Mouse (Mus musculus): ENCODE measurements around the gene Hes1.
"Not testable (repeated sequence)": the region's sequence is repeated elsewhere in the genome, so short reads cannot be mapped to it uniquely, and the experiment has no call there.

Hes1 gene

DNA sequence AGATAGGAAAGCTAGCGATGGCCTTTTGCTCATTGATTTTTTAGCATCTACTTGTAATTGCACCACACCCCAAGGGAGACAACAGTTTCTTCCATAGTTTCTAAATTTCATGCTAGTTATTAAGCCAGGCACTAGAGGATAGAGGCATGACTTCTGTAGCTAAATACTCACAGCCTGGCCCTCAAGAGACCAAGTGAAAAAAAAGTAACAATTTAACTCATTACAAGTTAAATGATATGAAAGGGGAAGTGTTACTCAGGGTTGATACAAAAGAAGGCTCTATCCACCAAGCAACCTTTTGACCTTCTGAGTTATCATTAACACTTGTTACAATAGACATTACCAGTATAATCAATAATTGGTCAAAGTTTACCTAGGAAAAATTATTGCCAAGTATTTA lies 9.1 kb downstream of the Hes1 start:
- DNase-seq: no peak

DNA sequence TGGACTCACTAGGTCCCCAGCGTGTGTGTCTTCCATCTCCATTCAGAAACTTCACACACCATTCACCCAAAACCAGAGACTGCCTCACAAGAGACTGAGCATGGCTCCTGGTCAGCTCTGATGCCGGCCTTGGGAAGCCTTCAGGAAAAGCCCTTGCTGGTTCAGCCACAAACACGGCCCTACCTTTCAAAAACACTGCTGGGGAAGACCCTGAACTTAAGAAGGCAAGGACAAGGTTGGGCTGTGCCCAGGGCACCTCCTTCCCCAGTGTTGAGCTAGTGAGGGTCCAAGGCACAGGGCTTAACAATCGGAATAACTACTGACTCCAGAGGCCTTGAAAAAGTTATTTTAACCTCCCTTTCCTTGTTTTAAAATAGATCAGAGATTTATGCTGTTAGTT lies 17.3 kb downstream of the Hes1 start:
- no peak for DNase-seq

DNA sequence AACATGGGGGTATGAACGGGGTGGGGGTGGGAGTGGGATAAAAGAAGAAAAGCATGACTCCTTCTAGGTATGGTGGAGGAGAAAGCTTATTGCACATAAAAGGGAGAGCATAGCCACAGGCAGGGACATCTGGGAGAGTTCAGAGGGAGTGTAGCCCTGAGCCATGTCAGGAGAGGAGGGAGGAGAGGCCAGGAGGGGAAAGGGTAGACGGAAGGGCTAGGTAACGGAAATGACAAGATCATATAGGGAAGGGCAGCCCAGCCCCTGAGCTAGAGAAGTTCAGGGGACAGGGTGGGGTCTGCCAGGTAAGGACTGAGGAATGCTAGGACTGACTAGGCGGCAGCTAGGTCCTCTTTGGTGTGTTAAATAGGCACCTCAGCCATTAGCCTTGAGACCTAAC lies 17.8 kb downstream of the Hes1 start:
- DNase-seq: no peak

DNA sequence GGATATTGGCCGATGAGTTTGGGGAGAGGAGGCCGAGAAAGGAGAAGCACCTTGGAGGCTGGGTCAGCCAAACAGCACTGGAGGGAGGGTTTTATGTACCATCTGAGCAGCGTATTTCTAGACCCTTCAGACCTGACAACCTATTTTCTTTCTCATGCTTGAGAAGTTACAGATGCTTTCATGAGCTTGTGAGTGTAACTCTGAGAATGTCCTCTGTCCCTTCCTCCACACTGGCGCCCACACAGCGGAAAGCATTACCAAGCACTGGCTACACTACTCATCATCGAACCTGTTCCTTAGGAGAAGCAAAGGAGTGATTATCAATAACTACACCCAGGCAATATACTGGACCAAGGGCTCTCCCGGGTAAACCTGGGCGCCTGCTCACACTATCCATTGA lies 18.8 kb downstream of the Hes1 start:
- no peak for DNase-seq

DNA sequence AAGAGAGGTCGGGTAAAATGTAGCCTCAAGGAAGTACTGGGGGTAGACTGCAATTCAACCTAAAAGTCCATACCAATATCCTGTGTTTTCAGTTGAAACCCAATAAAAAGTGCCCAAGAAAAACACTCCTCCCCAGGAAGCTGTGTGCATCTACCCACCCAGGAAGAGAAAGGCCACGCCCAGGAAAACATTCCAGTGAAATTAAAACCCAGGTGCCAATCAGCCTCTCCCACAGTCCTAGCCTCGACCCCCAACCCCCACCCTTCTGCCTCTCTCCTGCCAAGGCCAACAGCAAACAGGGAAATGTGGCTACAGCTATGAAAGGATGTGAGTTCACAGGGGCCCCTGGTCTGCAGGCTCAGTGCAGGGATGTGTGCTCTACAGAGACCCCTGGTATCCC lies 19.4 kb downstream of the Hes1 start:
- DNase-seq: no peak

DNA sequence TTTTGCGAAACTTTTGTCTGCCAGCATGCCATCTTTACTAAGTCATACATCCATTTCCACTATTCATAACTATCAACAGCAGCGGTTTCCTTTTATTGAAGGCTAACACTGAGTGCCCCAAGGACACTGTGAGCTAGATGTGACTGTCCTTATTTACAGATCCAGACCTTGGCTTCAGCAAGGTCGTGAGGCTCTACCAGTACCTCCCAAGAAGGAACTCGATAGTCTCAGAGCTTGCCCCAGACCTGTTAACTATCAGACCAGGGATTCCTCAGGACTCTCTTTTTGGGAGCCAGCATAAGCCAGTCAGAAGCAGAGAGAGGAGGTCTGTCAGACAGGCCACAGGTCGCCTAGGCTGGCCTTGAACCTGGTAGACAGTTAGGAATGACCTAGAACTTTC lies 24.5 kb downstream of the Hes1 start:
- DNase-seq: no peak

DNA sequence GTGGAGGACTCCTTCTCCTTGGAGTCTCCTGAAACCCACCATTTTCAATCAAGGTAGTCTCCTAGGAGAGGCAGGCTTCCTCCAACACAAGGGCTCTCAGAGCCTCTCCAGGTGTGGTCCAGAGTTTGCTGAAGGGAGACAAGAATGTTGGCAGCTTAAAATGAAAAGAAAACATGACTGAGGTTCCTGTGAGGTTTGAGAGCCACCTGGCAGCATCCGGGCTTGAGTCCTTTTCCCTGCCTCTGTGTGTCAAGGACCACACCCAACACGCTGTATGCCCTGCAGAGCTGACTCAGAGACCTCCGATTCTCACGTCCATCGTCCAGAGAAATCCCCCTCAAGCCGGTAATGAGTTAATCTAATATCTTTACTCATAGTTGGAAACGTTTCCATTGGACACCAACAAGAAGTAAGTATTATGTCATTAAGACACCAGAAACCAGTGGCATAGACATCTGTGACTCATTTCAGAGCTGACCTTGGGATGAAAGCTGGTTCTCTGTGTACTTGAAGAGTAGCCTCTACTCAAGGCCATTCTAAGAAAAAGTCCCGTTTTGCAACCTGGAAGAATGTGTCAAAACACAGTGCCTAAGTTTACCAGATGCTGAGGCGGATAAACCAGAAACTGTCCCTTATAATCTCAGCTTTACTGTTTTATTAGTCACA lies 26.1 kb downstream of the Hes1 start:
- no peak for DNase-seq

DNA sequence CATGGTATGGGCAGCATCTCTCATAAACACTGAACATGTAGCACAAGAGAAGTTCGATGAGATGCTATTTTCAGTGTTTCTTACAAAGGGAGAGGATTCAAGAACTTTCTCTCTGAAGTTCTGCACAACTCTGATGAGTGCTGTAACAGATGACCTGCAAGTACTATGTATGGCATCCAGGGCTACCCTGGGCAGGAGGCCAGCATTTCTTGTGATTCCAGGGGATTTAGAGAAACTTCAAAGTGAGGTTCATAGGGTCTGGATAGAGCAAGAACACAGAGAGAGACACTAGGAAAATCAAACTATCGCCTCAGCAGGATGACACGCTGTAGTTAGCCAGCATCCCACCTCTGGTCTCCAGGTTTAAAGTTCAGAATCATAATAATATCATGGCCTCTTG lies 31.9 kb downstream of the Hes1 start:
- DNase-seq: no peak

DNA sequence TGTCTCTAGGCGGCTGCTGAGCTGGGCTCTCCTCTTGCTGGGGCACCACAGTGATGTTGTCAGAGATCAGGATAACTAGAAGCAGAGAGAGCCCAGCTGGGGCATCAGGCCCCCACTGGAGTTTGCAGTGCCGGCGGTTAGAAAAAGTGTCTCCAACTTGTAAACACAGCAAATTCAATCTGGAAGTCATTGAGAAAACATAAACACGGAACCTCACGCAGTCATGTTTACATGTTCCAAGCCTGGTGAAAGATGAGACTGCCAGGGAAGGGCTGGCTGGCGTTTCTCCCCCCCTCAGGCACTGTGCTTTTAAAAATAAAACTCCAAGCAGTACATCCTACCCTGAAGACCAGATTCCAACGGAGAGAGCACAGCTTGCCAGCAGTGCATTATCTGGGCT lies 32.3 kb downstream of the Hes1 start:
- no peak for DNase-seq

DNA sequence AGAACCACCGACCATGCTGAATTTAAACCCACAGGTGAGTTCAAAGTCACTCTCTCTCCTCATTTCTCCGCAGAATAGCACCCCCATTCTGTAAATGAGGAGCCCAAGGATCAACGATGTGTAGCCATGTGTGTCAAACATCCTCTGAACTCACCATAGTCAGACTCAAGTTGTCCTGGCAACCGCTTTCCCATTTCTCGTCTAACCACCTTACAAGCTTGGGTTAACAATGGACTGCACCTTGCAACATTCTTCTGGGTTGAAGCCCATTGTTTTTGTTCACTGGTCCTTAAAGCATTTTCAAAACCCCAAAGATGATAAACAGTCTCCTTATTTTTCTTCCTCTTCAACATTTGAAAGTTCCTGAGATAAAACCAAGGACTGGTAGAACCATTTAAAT lies 34.9 kb downstream of the Hes1 start:
- no peak for DNase-seq

DNA sequence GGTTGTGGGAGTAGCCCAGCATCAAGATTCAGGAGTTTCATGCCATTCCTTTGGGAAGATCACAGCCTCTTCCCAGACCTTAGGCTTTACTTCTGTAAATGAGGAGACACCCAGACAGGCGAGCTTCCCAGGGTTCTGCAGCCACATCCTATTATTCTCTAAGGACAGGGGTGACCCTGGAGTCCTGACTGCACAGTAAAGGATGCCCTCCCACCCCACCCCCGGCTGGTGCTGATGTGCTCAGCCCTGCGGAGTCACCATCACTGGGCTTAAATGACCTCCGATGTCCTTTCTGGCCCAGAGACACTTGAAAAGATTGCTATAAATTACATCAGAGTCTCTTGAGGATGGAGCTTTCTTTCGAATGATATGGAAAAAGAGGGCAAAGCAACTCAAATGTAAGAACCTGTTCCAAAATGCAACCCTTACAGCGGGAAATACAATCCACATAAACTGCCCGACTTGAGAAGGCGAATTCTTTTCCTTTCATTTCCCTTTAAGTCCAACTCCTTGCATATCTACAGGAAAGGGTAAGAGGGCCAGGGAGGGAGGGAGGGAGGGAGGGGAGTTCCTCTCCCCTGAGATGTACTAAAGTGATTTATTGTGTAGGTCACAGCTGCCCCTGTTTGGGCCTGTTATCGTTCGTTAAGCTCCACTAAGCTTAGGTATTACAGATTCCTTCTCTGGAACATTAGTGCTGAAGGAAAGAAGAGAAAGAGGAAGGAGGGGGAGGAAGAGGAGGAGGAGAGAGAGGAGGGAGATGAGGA lies 38.1 kb downstream of the Hes1 start:
- DNase-seq: no peak

DNA sequence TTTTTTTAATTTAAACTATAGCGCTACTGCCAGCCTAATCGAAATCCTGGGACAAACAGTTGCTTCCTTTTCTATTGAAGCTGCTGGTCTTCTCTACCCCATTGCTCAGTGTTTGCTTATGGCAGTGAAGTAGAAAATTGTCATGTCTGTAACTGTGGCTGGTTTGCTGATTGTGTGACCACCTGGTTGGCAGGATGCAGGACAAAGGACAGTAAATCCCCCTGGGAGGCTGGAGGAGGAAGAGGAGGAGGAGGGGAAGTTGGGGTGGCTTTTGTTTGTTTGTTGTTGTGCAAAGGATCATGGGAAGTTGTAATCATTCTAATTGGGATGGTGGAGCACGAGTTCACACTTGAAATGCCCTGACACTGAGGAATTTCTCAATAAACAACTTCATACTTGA lies 38.8 kb downstream of the Hes1 start:
- DNase-seq: no peak

DNA sequence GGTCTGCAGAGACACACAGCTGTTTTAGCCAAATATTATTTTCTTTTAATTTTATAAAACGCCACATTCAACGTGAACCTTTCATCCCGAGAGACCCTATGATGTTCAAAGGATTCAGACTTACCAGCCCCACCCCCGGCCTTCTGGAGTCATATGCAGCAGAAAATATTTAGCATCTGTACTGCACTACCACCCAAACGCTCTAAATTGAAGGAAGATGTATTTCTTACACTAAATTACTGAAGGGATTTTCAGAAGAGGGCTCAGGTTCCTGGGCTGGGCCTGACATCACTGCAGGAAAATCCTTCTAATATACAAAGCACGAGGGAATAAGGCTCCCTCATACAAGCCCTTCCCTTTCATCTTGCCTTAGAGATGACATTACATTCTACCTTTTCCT lies 39.3 kb downstream of the Hes1 start:
- no peak for DNase-seq

DNA sequence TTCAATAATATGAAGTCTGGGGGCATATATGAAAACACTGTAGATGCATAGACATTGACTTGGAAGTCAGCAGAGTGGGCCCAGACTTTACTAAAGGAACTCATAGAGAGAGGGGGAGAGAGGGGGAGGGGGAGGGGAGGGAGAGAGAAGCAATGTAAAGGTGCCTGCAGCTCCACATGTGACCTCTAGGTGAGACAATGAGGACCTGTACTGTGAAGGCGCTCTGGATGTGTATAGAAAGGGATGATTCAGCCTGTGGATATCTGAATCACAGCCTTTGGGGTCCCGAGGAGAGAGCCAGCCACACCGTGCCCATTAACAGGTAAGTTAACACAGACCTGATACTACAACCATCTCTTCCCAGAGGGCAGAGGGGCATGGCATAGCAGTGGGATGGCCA lies 40.2 kb downstream of the Hes1 start:
- DNase-seq: no peak

DNA sequence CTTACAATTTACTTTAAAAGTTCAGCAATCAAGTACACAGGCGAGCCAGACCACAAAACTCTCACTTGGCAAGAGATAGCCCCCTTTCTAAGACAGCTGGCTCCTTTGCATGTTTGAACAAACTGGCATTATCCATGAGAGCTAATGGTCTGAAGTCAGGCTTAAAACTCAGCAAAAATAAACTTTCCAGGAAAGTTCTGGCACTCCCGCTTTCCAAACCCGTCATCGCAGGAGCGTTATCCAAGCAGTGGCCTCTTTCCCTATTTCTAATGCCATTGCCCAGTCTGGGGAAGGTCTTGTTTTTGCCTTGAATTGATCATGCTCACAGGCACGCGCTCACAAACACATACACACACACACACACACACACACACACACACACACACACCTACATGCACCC lies 41.3 kb downstream of the Hes1 start:
- DNase-seq: no peak

DNA sequence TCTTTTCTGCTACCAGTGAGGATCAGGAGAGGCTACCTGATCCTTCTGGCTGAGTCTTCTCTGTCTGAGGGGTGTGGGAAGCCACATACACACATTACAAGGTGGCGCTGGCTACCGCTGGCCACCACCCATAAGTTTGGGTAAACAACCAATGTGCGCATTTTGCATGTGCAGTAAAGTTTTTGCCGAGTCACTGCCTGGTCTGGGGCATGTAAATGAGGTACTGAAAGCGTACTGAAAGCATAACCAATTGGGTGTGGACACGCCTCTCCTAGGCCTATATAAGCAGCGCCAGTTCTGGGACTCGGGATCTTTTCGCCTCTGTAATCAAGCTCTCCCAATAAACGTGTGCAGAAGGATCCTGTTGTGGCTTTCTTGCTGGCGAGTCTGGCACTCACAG lies 44.0 kb downstream of the Hes1 start:
- not testable (repeated sequence) for DNase-seq

DNA sequence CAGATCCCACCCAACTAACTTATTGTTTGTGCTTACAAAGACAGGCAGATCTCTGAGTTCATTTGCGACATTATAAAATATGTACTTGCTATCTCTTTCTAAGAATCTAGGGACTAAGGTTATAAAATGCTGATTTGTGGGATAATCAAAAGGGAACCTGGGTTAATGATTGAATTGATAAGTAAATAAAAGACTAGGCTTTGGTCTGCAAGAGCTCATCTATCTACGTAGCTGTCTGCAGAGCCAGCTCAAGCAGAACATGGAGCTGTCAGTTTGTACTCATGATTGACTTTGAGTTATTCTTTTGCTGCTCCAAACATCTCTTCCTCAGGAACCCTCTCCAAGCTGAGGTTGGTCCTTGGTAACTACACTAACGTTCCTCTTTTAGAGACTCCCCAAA lies 46.3 kb downstream of the Hes1 start:
- no peak for DNase-seq

DNA sequence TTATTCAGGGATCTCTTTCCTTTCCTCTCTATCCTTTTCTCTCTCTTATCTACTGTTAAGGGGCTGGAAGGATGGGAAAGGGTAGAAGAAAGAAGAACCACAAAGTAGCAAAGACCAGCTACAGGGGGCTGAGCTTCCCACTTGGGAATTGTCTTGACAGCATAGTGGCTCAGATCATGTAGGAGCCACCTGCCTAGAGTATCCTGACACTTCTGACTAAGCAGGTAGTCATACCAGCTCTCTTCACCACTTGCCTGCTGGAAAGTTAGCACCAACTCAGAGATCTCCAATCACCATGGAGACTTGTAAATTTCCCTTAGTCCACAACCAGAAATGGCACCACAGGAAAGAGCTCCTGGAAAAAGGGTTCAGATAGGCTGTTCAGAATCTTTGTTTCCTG lies 46.9 kb downstream of the Hes1 start:
- DNase-seq: no peak

DNA sequence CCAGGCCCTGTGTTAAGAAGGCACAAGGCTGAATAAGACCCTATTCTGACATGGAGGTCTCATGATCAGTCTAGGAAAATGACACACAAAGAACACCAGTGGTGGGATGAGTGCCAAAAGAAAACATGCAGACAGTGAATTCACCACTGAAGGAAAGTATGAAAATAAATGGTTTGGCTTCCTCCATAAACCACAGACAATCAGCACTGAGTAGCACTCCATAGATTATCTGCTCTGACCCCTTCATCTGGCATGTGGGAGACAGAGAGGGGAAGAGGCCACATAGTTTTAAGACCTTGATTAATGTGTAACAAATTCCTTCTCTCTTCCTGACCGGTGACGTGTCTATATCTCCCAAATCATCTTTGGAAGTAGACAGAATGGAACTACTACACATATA lies 47.4 kb downstream of the Hes1 start:
- no peak for DNase-seq

DNA sequence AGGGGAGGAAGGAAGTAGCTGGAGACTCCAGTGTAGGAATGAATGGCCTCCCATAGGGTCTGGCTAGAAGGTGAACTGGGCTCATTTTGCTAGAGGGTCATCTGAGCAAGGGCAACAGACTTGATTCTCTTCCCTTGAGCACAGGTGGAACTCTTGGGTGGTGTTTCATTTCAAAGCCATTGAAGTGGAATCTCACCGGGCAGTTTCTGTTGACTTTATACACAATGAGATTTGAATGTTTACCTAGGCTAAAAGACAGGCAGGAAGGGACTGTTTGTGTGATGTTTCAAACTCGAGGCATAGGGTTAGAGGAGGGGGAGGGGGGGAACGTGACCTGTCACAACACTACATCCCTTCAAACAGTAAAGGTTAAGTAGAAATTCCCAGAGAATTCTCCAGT lies 49.0 kb downstream of the Hes1 start:
- DNase-seq: no peak

DNA sequence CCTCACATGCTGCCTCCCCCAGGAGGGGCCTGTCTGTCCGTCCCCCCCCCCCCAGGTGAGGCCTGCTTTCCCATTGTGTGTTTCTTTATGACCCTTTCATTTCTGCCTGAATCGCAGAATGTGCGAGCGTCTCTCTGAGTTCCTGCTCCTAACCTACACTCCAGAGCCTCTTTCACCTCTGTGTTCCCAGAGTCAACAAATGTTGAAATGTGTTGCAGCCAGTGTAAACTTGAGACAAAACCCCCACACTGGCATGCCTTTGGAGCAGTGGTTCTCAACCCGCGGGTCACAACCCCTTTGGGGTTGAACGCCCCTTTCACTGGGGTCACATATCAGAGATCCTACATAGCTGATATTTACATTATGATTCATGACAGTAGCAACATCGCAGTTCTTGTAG lies 49.6 kb downstream of the Hes1 start:
- no peak for DNase-seq

DNA sequence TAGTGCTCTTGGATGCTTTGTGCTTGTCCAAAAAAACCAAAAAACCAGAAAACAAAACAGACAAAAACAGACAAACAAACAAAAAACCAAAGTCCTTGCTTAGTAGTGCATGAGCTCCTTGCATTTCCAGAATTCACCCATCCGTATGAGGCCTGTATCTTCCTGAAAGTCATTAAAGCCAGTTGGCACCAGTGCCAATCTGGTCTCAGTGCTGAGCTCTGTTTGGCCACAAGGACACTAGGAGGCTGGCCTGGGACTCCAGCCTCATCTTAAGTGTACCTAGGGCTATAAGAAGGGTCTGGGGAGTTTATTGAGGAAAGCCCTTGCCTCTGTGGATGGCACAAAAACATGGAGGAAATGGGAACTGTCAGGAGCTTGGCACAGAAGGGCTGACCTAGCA lies 50.3 kb downstream of the Hes1 start:
- no peak for DNase-seq
